Mouse (Mus musculus) hindbrain, embryonic 16.5 days (tissue): ENCODE results near the gene Zcchc12. TPM values are rescaled to one million over a fixed set of nuclear protein-coding genes. Genes with fewer than 3 reads are reported as not detected.
A peak's percentile ranks its signal among the peaks of the same experiment; 100 is the strongest.

Experiments
- ATAC-seq: fragments of 200-750 bp; cut with Nextera tagmentation; 2 replicates; pipeline ENCODE4 v1.8.0; 2017; ENCODE audit warnings: moderate TSS enrichment, moderate library complexity
- H3K27ac ChIP-seq: fragments of 300-500 bp; sonication (generic); 2 replicates; pipeline ENCODE4 v1.5.1; 2014; ENCODE audit warnings: low read depth, mild to moderate bottlenecking, control low read depth, low read length, moderate library complexity
- H3K27me3 ChIP-seq: fragments of 300-500 bp; sonication (generic); replicated peaks from 2 replicates; pipeline ENCODE4 v1.6.1; 2014; ENCODE audit warnings: low read length; ENCODE audit not compliant: control insufficient read depth, insufficient read depth
- H3K36me3 ChIP-seq: fragments of 300-500 bp; sonication (generic); 2 replicates; pipeline ENCODE4 v1.6.1; 2014; ENCODE audit warnings: mild to moderate bottlenecking, low read length, moderate library complexity, mixed read lengths; ENCODE audit not compliant: control insufficient read depth, insufficient read depth
- H3K4me1 ChIP-seq: fragments of 300-500 bp; sonication (generic); 2 replicates; pipeline ENCODE4 v1.6.1; 2014; ENCODE audit warnings: low read depth, low read length; ENCODE audit not compliant: control insufficient read depth, insufficient read depth
- H3K4me2 ChIP-seq: fragments of 300-500 bp; sonication (generic); 2 replicates; pipeline ENCODE4 v1.6.1; 2014; ENCODE audit warnings: mild to moderate bottlenecking, low read length, control low read depth, moderate library complexity
- H3K4me3 ChIP-seq: fragments of 300-500 bp; sonication (generic); 2 replicates; pipeline ENCODE4 v1.5.1; 2014; ENCODE audit warnings: mild to moderate bottlenecking, low read length, control low read depth, moderate library complexity
- H3K9ac ChIP-seq: fragments of 300-500 bp; sonication (generic); 2 replicates; pipeline ENCODE4 v1.6.1; 2014; ENCODE audit warnings: low read depth, mild to moderate bottlenecking, control low read depth, low read length, moderate library complexity
- H3K9me3 ChIP-seq: fragments of 300-500 bp; sonication (generic); 2 replicates; pipeline ENCODE4 v1.6.1; 2014; ENCODE audit warnings: mild to moderate bottlenecking, low read length, moderate library complexity; ENCODE audit not compliant: control insufficient read depth
- WGBS: fragments of 180-500 bp; shearing (Covaris S2); extraction: QIAGEN DNeasy Blood & Tissue Kit; methylation state at CpG from one replicate; pipeline ENCODE4 v1.1.7; 2014; 5-methylcytosine and 5-hydroxymethylcytosine counted together
- polyA plus RNA-seq: library from polyadenylated mRNA; unstranded; fragments of >200 nt; fragmentation: Nextera tagmentation; extraction: Ambion mirVana; gene quantifications from 2 replicates; pipeline ENCODE4 v1.2.1, GENCODE M21; 2015

Zcchc12 gene
- polyA plus RNA-seq, 1 experiment from 2014 or later: 409 TPM

GRCm38 (mm10) chrX:36209554-36209953, 13.8 kb downstream of the Zcchc12 start:
- Histone ChIP-seq H3K4me3 (no peak overlapping the region), H3K27me3 (no peaks in the 10 kb centered on the region), H3K36me3 (no peaks in the 10 kb centered on the region), H3K9ac (no peak overlapping the region), H3K27ac (no peak overlapping the region), H3K4me1 (no peaks in the 10 kb centered on the region), H3K9me3 (no peaks in the 10 kb centered on the region), H3K4me2 (no peak overlapping the region)
- no peak for ATAC-seq
- 65% methylated on average over 2 of the region's 2 CpGs for WGBS

DNA sequence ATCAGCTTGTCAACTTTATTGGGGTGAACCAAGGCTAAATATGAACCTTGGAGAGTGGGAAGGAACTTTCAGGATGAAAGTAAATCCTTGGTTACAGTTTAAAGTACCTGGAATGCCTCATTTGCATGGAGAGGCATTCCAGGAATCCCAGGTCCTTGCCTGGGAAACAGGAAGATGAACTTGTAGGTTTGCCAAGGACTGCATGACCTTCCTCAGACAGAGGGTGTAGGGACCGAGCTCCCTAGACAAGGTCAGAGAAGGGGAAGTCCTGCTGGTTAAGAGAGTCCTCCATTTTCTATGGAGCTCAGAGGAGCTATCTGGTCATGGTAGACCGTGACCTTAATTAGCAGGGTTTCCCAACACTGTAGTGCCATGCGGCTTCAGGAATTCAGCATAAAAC, 15.5 kb downstream of the Zcchc12 start:
- H3K9me3 ChIP-seq: no peaks in the 10 kb centered on the region
- no peak overlapping the region for H3K27ac ChIP-seq
- no peaks in the 10 kb centered on the region for H3K36me3 ChIP-seq
- no peak overlapping the region for H3K4me2 ChIP-seq
- no peak overlapping the region for H3K4me3 ChIP-seq
- 71% methylated on average over 3 of the region's 3 CpGs for WGBS
- no peak for ATAC-seq
- H3K27me3 ChIP-seq: no peaks in the 10 kb centered on the region
- no peak overlapping the region for H3K9ac ChIP-seq
- H3K4me1 ChIP-seq: no peaks in the 10 kb centered on the region

GRCm38 (mm10) chrX:36221366-36221765, 25.7 kb downstream of the Zcchc12 start:
- ATAC-seq: no peak

GRCm38 (mm10) chrX:36225777-36226176, 30.1 kb downstream of the Zcchc12 start:
- no peak overlapping the region for H3K4me2 ChIP-seq
- no peaks in the 10 kb centered on the region for H3K9me3 ChIP-seq
- no peak overlapping the region for H3K9ac ChIP-seq
- no peaks in the 10 kb centered on the region for H3K27me3 ChIP-seq
- no peak overlapping the region for H3K4me3 ChIP-seq
- H3K36me3 ChIP-seq: no peaks in the 10 kb centered on the region
- no peak overlapping the region for H3K27ac ChIP-seq
- no peaks in the 10 kb centered on the region for H3K4me1 ChIP-seq
- ATAC-seq: peak; percentile 80; the same call in 1 of the 2 replicates
- WGBS: 14% methylated on average over 7 of the region's 7 CpGs

More at GRCm38 (mm10) chrX:36221366-36221765, 25.7 kb downstream of the Zcchc12 start:
- no peaks in the 10 kb centered on the region for H3K36me3 ChIP-seq
- no peaks in the 10 kb centered on the region for H3K4me1 ChIP-seq
- H3K27ac ChIP-seq: no peak overlapping the region
- no peak overlapping the region for H3K9ac ChIP-seq
- WGBS: 66% methylated on average over 2 of the region's 2 CpGs
- no peaks in the 10 kb centered on the region for H3K9me3 ChIP-seq
- H3K27me3 ChIP-seq: no peaks in the 10 kb centered on the region
- no peak overlapping the region for H3K4me2 ChIP-seq
- H3K4me3 ChIP-seq: no peak overlapping the region

GRCm38 (mm10) chrX:36226577-36226976, 30.9 kb downstream of the Zcchc12 start:
- H3K4me1 ChIP-seq: no peaks in the 10 kb centered on the region
- no peak overlapping the region for H3K4me2 ChIP-seq
- no peak overlapping the region for H3K4me3 ChIP-seq
- no peaks in the 10 kb centered on the region for H3K27me3 ChIP-seq
- WGBS: 28% methylated on average over 2 of the region's 2 CpGs
- H3K9ac ChIP-seq: no peak overlapping the region
- no peak overlapping the region for H3K27ac ChIP-seq
- ATAC-seq: no peak
- no peaks in the 10 kb centered on the region for H3K9me3 ChIP-seq
- no peaks in the 10 kb centered on the region for H3K36me3 ChIP-seq

DNA sequence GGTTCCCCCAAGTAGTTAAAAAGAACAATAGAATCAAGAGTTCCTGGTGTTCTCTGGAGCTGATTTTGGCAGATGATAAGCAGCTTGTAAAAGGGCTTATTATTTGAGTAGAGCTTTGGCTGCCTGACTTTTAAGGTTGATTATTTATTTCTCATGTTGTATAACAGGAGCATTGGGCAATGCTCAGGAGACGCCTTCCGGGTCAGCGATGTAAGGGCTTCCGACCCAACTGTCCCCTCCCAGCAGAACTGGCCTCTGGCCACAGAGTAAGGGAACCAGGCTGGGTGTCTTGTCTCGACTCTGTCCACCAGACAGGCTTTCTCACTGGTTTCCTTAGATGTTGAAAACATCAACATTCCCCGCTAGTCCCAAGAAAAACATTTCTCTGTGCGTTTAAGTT, 33.2 kb downstream of the Zcchc12 start:
- H3K36me3 ChIP-seq: no peaks in the 10 kb centered on the region
- H3K27me3 ChIP-seq: no peaks in the 10 kb centered on the region
- H3K27ac ChIP-seq: no peak overlapping the region
- H3K4me2 ChIP-seq: no peak overlapping the region
- no peak for ATAC-seq
- H3K9ac ChIP-seq: no peak overlapping the region
- H3K4me3 ChIP-seq: no peak overlapping the region
- no peaks in the 10 kb centered on the region for H3K9me3 ChIP-seq
- 44% methylated on average over 7 of the region's 7 CpGs for WGBS
- H3K4me1 ChIP-seq: no peaks in the 10 kb centered on the region

- Histone ChIP-seq H3K9ac (no peak overlapping the region), H3K4me1 (no peaks in the 10 kb centered on the region), H3K36me3 (no peaks in the 10 kb centered on the region), H3K27me3 (no peaks in the 10 kb centered on the region), H3K4me2 (no peak overlapping the region), H3K9me3 (no peaks in the 10 kb centered on the region), H3K27ac (no peak overlapping the region), H3K4me3 (no peak overlapping the region)
- WGBS: 70% methylated on average over 2 of the region's 2 CpGs
- ATAC-seq: no peak
Measured at GRCm38 (mm10) chrX:36229273-36229672, 33.6 kb downstream of the Zcchc12 start.

- Histone ChIP-seq H3K4me3 (no peak overlapping the region), H3K4me2 (no peak overlapping the region), H3K4me1 (no peaks in the 10 kb centered on the region), H3K36me3 (no peaks in the 10 kb centered on the region), H3K9ac (no peak overlapping the region), H3K27me3 (no peaks in the 10 kb centered on the region), H3K27ac (no peak overlapping the region), H3K9me3 (no peaks in the 10 kb centered on the region)
- whole genome bisulfite sequencing: 86% methylated on average over 6 of the region's 6 CpGs
- ATAC-seq: no peak; the same call in 1 of the 2 replicates
Measured at GRCm38 (mm10) chrX:36235652-36236051, 39.9 kb downstream of the Zcchc12 start.
